19 mouse cellular contexts compared by ENCODE assay signal in the genomic region with DNA sequence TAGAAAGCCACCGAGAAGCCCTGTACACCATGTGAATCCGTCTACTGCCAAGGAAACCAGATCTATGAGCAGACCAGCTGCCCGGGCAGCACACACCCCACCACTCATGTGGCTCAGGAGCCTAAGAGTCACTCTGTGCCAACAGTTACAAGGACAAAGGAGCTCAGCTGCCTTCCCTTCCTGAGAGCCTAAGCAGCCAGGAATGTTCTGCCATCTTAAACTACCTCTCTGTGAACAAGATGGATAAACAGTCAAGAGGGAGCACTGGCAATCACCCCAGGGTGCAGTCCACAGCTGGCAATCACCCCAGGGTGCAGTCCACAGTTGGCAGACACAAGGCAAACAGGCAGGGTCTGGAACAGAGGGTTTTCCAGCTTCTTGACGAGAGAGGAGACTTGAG. TPM values are rescaled to one million over a fixed set of nuclear protein-coding genes. Genes with fewer than 3 reads are reported as not detected.
DNase-seq lines count a peak whose midpoint lies in the region; ATAC-seq lines count a peak whose summit lies in the region.
"Had no signal": no experiment of that assay in that cellular context is flagged by ENCODE, and none has a peak within 500 bp of the region (broad histone marks: within the 10 kb centered on the region; RNA-seq: fewer than 3 reads in every experiment).

No protein-coding gene starts in this region.

- H3K9ac ChIP-seq in heart, embryonic 15.5 days, result no peak overlapping the region
- peak overlapping the region; percentile 22; the same call in 1 of the 2 replicates for H3K9ac ChIP-seq in neural tube, embryonic 13.5 days
- H3K9ac ChIP-seq in kidney, embryonic 16.5 days (replicated peaks; ENCODE audit: low read length), result no peak overlapping the region
- H3K9ac ChIP-seq: forebrain, embryonic 12.5 days; heart, embryonic 12.5 days; hindbrain, embryonic 15.5 days; limb, embryonic 15.5 days; stomach, embryonic 15.5 days had no signal

- no peak overlapping the region for H3K4me2 ChIP-seq in heart, embryonic 15.5 days
- H3K4me2 ChIP-seq in neural tube, embryonic 13.5 days, result no peak overlapping the region
- H3K4me2 ChIP-seq in kidney, embryonic 16.5 days (replicated peaks; ENCODE audit: low read depth, low read length), result no peak overlapping the region
- H3K4me2 ChIP-seq: forebrain, embryonic 12.5 days; heart, embryonic 12.5 days; hindbrain, embryonic 15.5 days; limb, embryonic 15.5 days; stomach, embryonic 15.5 days had no signal

- no peaks in the 10 kb centered on the region for H3K27me3 ChIP-seq in heart, embryonic 15.5 days
- H3K27me3 ChIP-seq in neural tube, embryonic 13.5 days, result no peaks in the 10 kb centered on the region
- no peaks in the 10 kb centered on the region for H3K27me3 ChIP-seq in kidney, embryonic 16.5 days (ENCODE audit: insufficient read depth, low read length)
- H3K27me3 ChIP-seq: CH12.LX; forebrain, embryonic 12.5 days; heart, embryonic 12.5 days; hindbrain, embryonic 15.5 days; limb, embryonic 15.5 days; stomach, embryonic 15.5 days had no signal

- H3K36me3 ChIP-seq in heart, embryonic 15.5 days, result peaks cover 17% of the 10 kb centered on the region
- peaks cover 80% of the 10 kb centered on the region for H3K36me3 ChIP-seq in neural tube, embryonic 13.5 days
- H3K36me3 ChIP-seq in kidney, embryonic 16.5 days (ENCODE audit: insufficient read depth, low read length), result peaks cover 40% of the 10 kb centered on the region

- H3K27ac ChIP-seq in heart, embryonic 15.5 days, result peak overlapping the region; percentile 24; the same call in 1 of the 2 replicates
- H3K27ac ChIP-seq in neural tube, embryonic 13.5 days (replicated peaks), result no peak overlapping the region
- H3K27ac ChIP-seq in kidney, embryonic 16.5 days (ENCODE audit: low read length), result no peak overlapping the region
- H3K27ac ChIP-seq: forebrain, embryonic 12.5 days; hindbrain, embryonic 15.5 days; limb, embryonic 15.5 days; stomach, embryonic 15.5 days had no signal

- H3K4me1 ChIP-seq in heart, embryonic 15.5 days (replicated peaks), result peaks cover 37% of the 10 kb centered on the region
- H3K4me1 ChIP-seq in neural tube, embryonic 13.5 days (replicated peaks), result no peaks in the 10 kb centered on the region
- H3K4me1 ChIP-seq in kidney, embryonic 16.5 days (ENCODE audit: insufficient read depth, low read length), result no peaks in the 10 kb centered on the region
- H3K4me1 ChIP-seq: forebrain, embryonic 12.5 days; hindbrain, embryonic 15.5 days; limb, embryonic 15.5 days; stomach, embryonic 15.5 days had no signal

- 80% methylated on average over 4 of the region's 4 CpGs for WGBS in heart, embryonic 15.5 days
- WGBS in neural tube, embryonic 13.5 days, result 81% methylated on average over 4 of the region's 4 CpGs
- 87% methylated on average over 4 of the region's 4 CpGs for WGBS in kidney, embryonic 16.5 days

- peak; percentile 35 for DNase-seq in adrenal gland, adult 2 months
- no peak for DNase-seq in adrenal gland, postnatal 25 days
- DNase-seq in heart, postnatal 14 days, result no peak
- DNase-seq in neural tube, embryonic 10.5 days (ENCODE audit: extremely low spot score, low spot score), result no peak
- DNase-seq in frontal cortex, postnatal 36 days (ENCODE audit: low spot score in 2 of 2), result no peak
- DNase-seq: cerebellum, adult 11-12 months; kidney, adult 11 months; kidney, postnatal 14 days; right cerebral cortex, adult 18-20 months; spleen, adult 18-20 months had no signal

- no peak for ATAC-seq in heart, embryonic 15.5 days (replicated peaks; ENCODE audit: insufficient number of reproducible peaks, insufficient read depth, low FRiP score, low read depth)
- no peak for ATAC-seq in neural tube, embryonic 13.5 days (ENCODE audit: low read depth)
- no peak for ATAC-seq in kidney, embryonic 16.5 days (ENCODE audit: low FRiP score, low TSS enrichment)

- intact Hi-C loops in heart, postnatal 14 days (cut with DNase I), result no loop called here

- no peak overlapping the region for H3K4me3 ChIP-seq in heart, embryonic 15.5 days
- no peak overlapping the region for H3K4me3 ChIP-seq in neural tube, embryonic 13.5 days
- H3K4me3 ChIP-seq in kidney, embryonic 16.5 days (ENCODE audit: low read length), result no peak overlapping the region
- H3K4me3 ChIP-seq: forebrain, embryonic 12.5 days; heart, embryonic 12.5 days; hindbrain, embryonic 15.5 days; limb, embryonic 15.5 days; stomach, embryonic 15.5 days had no signal

- H3K9me3 ChIP-seq in heart, embryonic 15.5 days (replicated peaks), result no peaks in the 10 kb centered on the region
- H3K9me3 ChIP-seq in neural tube, embryonic 13.5 days, result no peaks in the 10 kb centered on the region
- no peaks in the 10 kb centered on the region for H3K9me3 ChIP-seq in kidney, embryonic 16.5 days (ENCODE audit: low read length)
- H3K9me3 ChIP-seq: forebrain, embryonic 12.5 days; heart, embryonic 12.5 days; hindbrain, embryonic 15.5 days; limb, embryonic 15.5 days; stomach, embryonic 15.5 days had no signal

RNA-seq across cellular contexts. Expression of a gene that starts 8.1 kb away (rescaled TPM):
- 1 to 10 TPM; 4.3 to 4.4 TPM for total RNA-seq in adrenal gland, adult 2 months (2021)
- 8.8 and 11.1 TPM in 2 replicates for polyA plus RNA-seq in adrenal gland, adult 2 months (2012; rRNA removed)
- 4.9 and 7.4 TPM in 2 replicates for total RNA-seq in adrenal gland, postnatal 25 days (2021)
- 0.62 and 1.0 TPM in 2 replicates for polyA plus RNA-seq in heart, embryonic 15.5 days (2015; fragmentation: Nextera tagmentation; extraction: Ambion mirVana)
- total RNA-seq in heart, postnatal 14 days (2021), result 1 to 10 TPM; 1.7 to 1.9 TPM
- polyA plus RNA-seq in neural tube, embryonic 13.5 days (2015; fragmentation: Nextera tagmentation; extraction: Ambion mirVana), result 1.2 and 1.3 TPM in 2 replicates
- polyA plus RNA-seq in kidney, embryonic 16.5 days (2015; fragmentation: Nextera tagmentation; extraction: Ambion mirVana), result 2.2 and 2.4 TPM in 2 replicates

RNA-seq across cellular contexts. Expression of a gene that starts 8.2 kb away (rescaled TPM):
- 10 to 100 TPM; 53.7 to 71.4 TPM for total RNA-seq in adrenal gland, adult 2 months (2021)
- polyA plus RNA-seq in adrenal gland, adult 2 months (2012; rRNA removed), result 82.8 and 84.1 TPM in 2 replicates
- 61.4 and 66.9 TPM in 2 replicates for total RNA-seq in adrenal gland, postnatal 25 days (2021)
- polyA plus RNA-seq in heart, embryonic 15.5 days (2015; fragmentation: Nextera tagmentation; extraction: Ambion mirVana), result 73.0 and 89.2 TPM in 2 replicates
- total RNA-seq in heart, postnatal 14 days (2021), result 10 to 100 TPM; 23.3 to 29.6 TPM
- polyA plus RNA-seq in neural tube, embryonic 13.5 days (2015; fragmentation: Nextera tagmentation; extraction: Ambion mirVana), result 148 and 151 TPM in 2 replicates
- 120 and 136 TPM in 2 replicates for polyA plus RNA-seq in kidney, embryonic 16.5 days (2015; fragmentation: Nextera tagmentation; extraction: Ambion mirVana)

RNA-seq across cellular contexts. Expression of a gene that starts 12.5 kb away (rescaled TPM):
- 1 to 10 TPM; 5.3 to 6.5 TPM for total RNA-seq in adrenal gland, adult 2 months (2021)
- 14.2 and 15.4 TPM in 2 replicates for polyA plus RNA-seq in adrenal gland, adult 2 months (2012; rRNA removed)
- total RNA-seq in adrenal gland, postnatal 25 days (2021), result 3.9 and 9.8 TPM in 2 replicates
- 2.3 and 4.6 TPM in 2 replicates for polyA plus RNA-seq in heart, embryonic 15.5 days (2015; fragmentation: Nextera tagmentation; extraction: Ambion mirVana)
- total RNA-seq in heart, postnatal 14 days (2021), result 1 to 10 TPM in 1 of 2 experiments, under 1 TPM in 1; 0.86 to 1.2 TPM
- 0.92 and 1.4 TPM in 2 replicates for polyA plus RNA-seq in neural tube, embryonic 13.5 days (2015; fragmentation: Nextera tagmentation; extraction: Ambion mirVana)
- 13.3 and 13.9 TPM in 2 replicates for polyA plus RNA-seq in kidney, embryonic 16.5 days (2015; fragmentation: Nextera tagmentation; extraction: Ambion mirVana)

RNA-seq across cellular contexts. Expression of a gene that starts 20.5 kb away (rescaled TPM):
- total RNA-seq in adrenal gland, adult 2 months (2021), result 10 to 100 TPM; 35.9 to 47.0 TPM
- polyA plus RNA-seq in adrenal gland, adult 2 months (2012; rRNA removed), result 94.8 and 108 TPM in 2 replicates
- total RNA-seq in adrenal gland, postnatal 25 days (2021), result 44.1 and 45.5 TPM in 2 replicates
- 38.3 and 61.5 TPM in 2 replicates for polyA plus RNA-seq in heart, embryonic 15.5 days (2015; fragmentation: Nextera tagmentation; extraction: Ambion mirVana)
- total RNA-seq in heart, postnatal 14 days (2021), result 10 to 100 TPM; 21.9 to 24.8 TPM
- 49.3 and 51.8 TPM in 2 replicates for polyA plus RNA-seq in neural tube, embryonic 13.5 days (2015; fragmentation: Nextera tagmentation; extraction: Ambion mirVana)
- polyA plus RNA-seq in kidney, embryonic 16.5 days (2015; fragmentation: Nextera tagmentation; extraction: Ambion mirVana), result 90.1 and 108 TPM in 2 replicates

RNA-seq across cellular contexts. Expression of a gene that starts 22.0 kb away (rescaled TPM):
- 10 to 100 TPM; 13.3 to 28.4 TPM for total RNA-seq in adrenal gland, adult 2 months (2021)
- 34.8 and 55.8 TPM in 2 replicates for polyA plus RNA-seq in adrenal gland, adult 2 months (2012; rRNA removed)
- 28.1 and 32.0 TPM in 2 replicates for total RNA-seq in adrenal gland, postnatal 25 days (2021)
- polyA plus RNA-seq in heart, embryonic 15.5 days (2015; fragmentation: Nextera tagmentation; extraction: Ambion mirVana), result 12.3 and 14.2 TPM in 2 replicates
- 1 to 10 TPM; 8.5 to 8.6 TPM for total RNA-seq in heart, postnatal 14 days (2021)
- 12.8 and 14.3 TPM in 2 replicates for polyA plus RNA-seq in neural tube, embryonic 13.5 days (2015; fragmentation: Nextera tagmentation; extraction: Ambion mirVana)
- polyA plus RNA-seq in kidney, embryonic 16.5 days (2015; fragmentation: Nextera tagmentation; extraction: Ambion mirVana), result 29.5 and 32.1 TPM in 2 replicates
